In the genomic region with DNA sequence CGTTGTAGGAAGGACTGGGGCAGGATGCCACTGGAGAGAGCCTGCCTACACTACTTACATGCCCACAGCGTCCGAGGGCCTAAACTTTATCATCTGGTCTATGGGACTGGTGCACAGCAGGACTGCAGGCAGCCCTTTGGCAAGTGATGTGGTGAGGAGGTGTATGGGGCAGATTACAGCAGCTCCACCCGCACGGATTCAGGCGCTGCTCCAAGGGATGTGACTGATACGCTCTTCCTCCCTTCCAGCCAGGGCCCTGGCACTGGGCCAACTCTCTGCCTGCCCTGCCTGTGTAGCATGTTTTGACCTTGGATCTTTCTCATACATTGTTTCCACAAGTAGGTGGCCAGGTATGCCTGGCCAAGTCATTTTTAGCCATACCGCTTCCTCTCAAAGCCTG, we compare ENCODE assay signal across 7 mouse cellular contexts. TPM values are rescaled to one million over a fixed set of nuclear protein-coding genes. Genes with fewer than 3 reads are reported as not detected.
DNase-seq lines count a peak whose midpoint lies in the region; ATAC-seq and TF ChIP-seq lines count a peak whose summit lies in the region.

No protein-coding gene starts in this region.

- no peak for TF ChIP-seq POLR2A in ES-Bruce4 (IDR thresholded peaks at IDR 0.05; ENCODE audit: insufficient read depth, low read length)

- H3K27ac ChIP-seq in ES-Bruce4 (ENCODE audit: insufficient read depth, low read length): no peak overlapping the region
- peak overlapping the region; percentile 71 for H3K27ac ChIP-seq in heart, embryonic 15.5 days

- peak; percentile 58 for DNase-seq in 416B (ENCODE audit: low read depth)
- peak; percentile 87 to 90 for DNase-seq in cerebellum, postnatal 10 days
- peak; percentile 84 to 89 for DNase-seq in kidney, postnatal 36 days
- peak; percentile 67 for DNase-seq in ovary, postnatal 14 days (ENCODE audit: low spot score)

- no peaks in the 10 kb centered on the region for H3K9me3 ChIP-seq in ES-Bruce4 (replicated peaks; ENCODE audit: control insufficient read depth, insufficient read depth, low read length, poor library complexity, severe bottlenecking)
- no peaks in the 10 kb centered on the region for H3K9me3 ChIP-seq in heart, embryonic 15.5 days (replicated peaks)

- no peak overlapping the region for H3K9ac ChIP-seq in ES-Bruce4 (ENCODE audit: low read depth, poor library complexity, severe bottlenecking)
- no peak overlapping the region for H3K9ac ChIP-seq in heart, embryonic 15.5 days

- ATAC-seq in heart, embryonic 15.5 days (replicated peaks; ENCODE audit: insufficient number of reproducible peaks, insufficient read depth, low FRiP score, low read depth): peak; percentile 80
- ATAC-seq in CD4-positive, CD25-positive, alpha-beta regulatory T cell, adult 4 months: no peak

- H3K4me3 ChIP-seq in ES-Bruce4 (ENCODE audit: low read depth, low read length): 0 out of 2 replicates have a peak overlapping the region, but pooled peaks have one; percentile 8
- H3K4me3 ChIP-seq in heart, embryonic 15.5 days: no peak overlapping the region

- TF ChIP-seq CTCF in ES-Bruce4 (IDR thresholded peaks at IDR 0.05; ENCODE audit: low read depth, low read length): no peak

- no peaks in the 10 kb centered on the region for H3K27me3 ChIP-seq in ES-Bruce4 (ENCODE audit: control insufficient read depth, insufficient read depth, low read length, poor library complexity, severe bottlenecking)
- H3K27me3 ChIP-seq in heart, embryonic 15.5 days: no peaks in the 10 kb centered on the region

- no peaks in the 10 kb centered on the region for H3K4me1 ChIP-seq in ES-Bruce4 (ENCODE audit: control insufficient read depth, insufficient read depth, low read length)
- H3K4me1 ChIP-seq in heart, embryonic 15.5 days (replicated peaks): peaks cover 19% of the 10 kb centered on the region

- 13% methylated on average over 8 of the region's 8 CpGs for WGBS in heart, embryonic 15.5 days

- no peaks in the 10 kb centered on the region for H3K36me3 ChIP-seq in ES-Bruce4 (ENCODE audit: control insufficient read depth, insufficient read depth, low read length, poor library complexity, severe bottlenecking)
- H3K36me3 ChIP-seq in heart, embryonic 15.5 days: no peaks in the 10 kb centered on the region

- TF ChIP-seq EP300 in ES-Bruce4 (IDR thresholded peaks at IDR 0.05; ENCODE audit: insufficient read depth, low read depth, low read length): no peak

- H3K4me2 ChIP-seq in heart, embryonic 15.5 days: 0 out of 2 replicates have a peak overlapping the region, but pooled peaks have one; percentile 0

RNA-seq across cellular contexts. Expression of a gene that starts 11.4 kb away (rescaled TPM):
- polyA plus RNA-seq in ES-Bruce4 (2011; ENCODE audit: insufficient read depth, insufficient read length, low read depth, missing spikeins): 5.9 and 6.7 TPM in 2 replicates
- polyA plus RNA-seq in heart, embryonic 15.5 days (2015; fragmentation: Nextera tagmentation; extraction: Ambion mirVana): 6.5 and 14.6 TPM in 2 replicates
- under 1 TPM in 1 of 2 experiments, not detected in 1; 0.22 TPM for polyA plus RNA-seq in CD4-positive, CD25-positive, alpha-beta regulatory T cell, adult 4 months (2017; shearing (Covaris generic))

RNA-seq across cellular contexts. Expression of a gene that starts 41.6 kb away (rescaled TPM):
- polyA plus RNA-seq in ES-Bruce4 (2011; ENCODE audit: insufficient read depth, insufficient read length, low read depth, missing spikeins): 1,045 and 1,093 TPM in 2 replicates
- 359 and 482 TPM in 2 replicates for polyA plus RNA-seq in heart, embryonic 15.5 days (2015; fragmentation: Nextera tagmentation; extraction: Ambion mirVana)
- 100 to 1,000 TPM; 160 to 163 TPM for polyA plus RNA-seq in CD4-positive, CD25-positive, alpha-beta regulatory T cell, adult 4 months (2017; shearing (Covaris generic))

RNA-seq across cellular contexts. Expression of a gene that starts 41.9 kb away (rescaled TPM):
- polyA plus RNA-seq in ES-Bruce4 (2011; ENCODE audit: insufficient read depth, insufficient read length, low read depth, missing spikeins): 18.3 and 20.3 TPM in 2 replicates
- 26.2 and 30.9 TPM in 2 replicates for polyA plus RNA-seq in heart, embryonic 15.5 days (2015; fragmentation: Nextera tagmentation; extraction: Ambion mirVana)
- polyA plus RNA-seq in CD4-positive, CD25-positive, alpha-beta regulatory T cell, adult 4 months (2017; shearing (Covaris generic)): 1 to 10 TPM; 2.7 to 3.7 TPM
